Mouse (Mus musculus): ENCODE data around the gene Ass1. TPM values are rescaled to one million over a fixed set of nuclear protein-coding genes. Genes with fewer than 3 reads are reported as not detected.

Ass1 gene
- polyA plus RNA-seq, 1 experiment from 2014 or later: 75.3 TPM

- Histone ChIP-seq H3K27me3 (peaks cover 26% of the 10 kb centered on the region), H3K27ac (peak overlapping the region; percentile 74), H3K4me2 (peak overlapping the region; percentile 65), H3K4me3 (replicated peaks) (peak overlapping the region; percentile 49), H3K9me3 (replicated peaks) (no peaks in the 10 kb centered on the region), H3K4me1 (replicated peaks) (peaks cover 38% of the 10 kb centered on the region), H3K36me3 (no peaks in the 10 kb centered on the region), H3K9ac (peak overlapping the region; percentile 59)
- 19% methylated on average over 16 of the region's 16 CpGs for WGBS (ENCODE audit: insufficient replicate concordance)
- ATAC-seq (ENCODE audit: low read depth): no peak
- DNase-seq: no peak
Measured at GRCm38 (mm10) chr2:31458989-31459936, 10.7 kb upstream of the Ass1 start.

GRCm38 (mm10) chr2:31460025-31460571, 9.9 kb upstream of the Ass1 start:
- H3K9me3 ChIP-seq (replicated peaks): no peaks in the 10 kb centered on the region
- H3K4me3 ChIP-seq (replicated peaks): peak overlapping the region; percentile 49
- peak overlapping the region; percentile 74 for H3K27ac ChIP-seq
- DNase-seq: no peak
- H3K4me1 ChIP-seq (replicated peaks): peaks cover 37% of the 10 kb centered on the region
- 2% methylated on average over 48 of the region's 48 CpGs for whole genome bisulfite sequencing (ENCODE audit: insufficient replicate concordance)
- H3K36me3 ChIP-seq: no peaks in the 10 kb centered on the region
- ATAC-seq (ENCODE audit: low read depth): peak; percentile 51
- H3K4me2 ChIP-seq: peak overlapping the region; percentile 65
- H3K27me3 ChIP-seq: peaks cover 26% of the 10 kb centered on the region
- H3K9ac ChIP-seq: peak overlapping the region; percentile 59

DNA sequence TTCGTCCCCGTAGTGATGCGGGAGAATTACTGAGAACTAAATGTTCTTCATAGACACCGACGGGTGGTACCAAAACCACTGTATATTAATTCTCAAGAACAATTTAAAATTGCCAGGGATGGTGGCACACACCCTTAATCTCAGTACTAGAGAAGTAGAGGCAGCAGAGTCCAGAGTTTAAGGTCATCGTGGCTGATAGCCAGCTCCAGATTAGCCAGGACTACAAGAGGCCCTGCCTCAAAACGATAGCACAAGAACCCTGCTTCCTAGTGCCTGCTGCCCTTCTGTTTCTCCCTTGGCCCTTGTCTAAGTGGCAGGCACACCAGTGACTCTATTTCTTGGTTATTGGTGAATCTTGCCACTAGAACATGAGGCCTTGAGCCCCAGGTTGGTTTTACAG, 9.1 kb upstream of the Ass1 start:
- 63% methylated on average over 7 of the region's 7 CpGs for WGBS (ENCODE audit: insufficient replicate concordance)
- Histone ChIP-seq H3K36me3 (no peaks in the 10 kb centered on the region), H3K4me3 (replicated peaks) (no peak overlapping the region), H3K4me2 (no peak overlapping the region), H3K9ac (no peak overlapping the region), H3K27ac (peak overlapping the region; percentile 74; the same call in 1 of the 2 replicates), H3K4me1 (replicated peaks) (peaks cover 38% of the 10 kb centered on the region), H3K9me3 (replicated peaks) (no peaks in the 10 kb centered on the region), H3K27me3 (peaks cover 26% of the 10 kb centered on the region)
- no peak for ATAC-seq (ENCODE audit: low read depth)
- DNase-seq: no peak

- Histone ChIP-seq H3K27me3 (peaks cover 26% of the 10 kb centered on the region), H3K9ac (no peak overlapping the region), H3K4me2 (peak overlapping the region; percentile 29; the same call in 1 of the 2 replicates), H3K27ac (no peak overlapping the region), H3K4me1 (replicated peaks) (peaks cover 38% of the 10 kb centered on the region), H3K9me3 (replicated peaks) (no peaks in the 10 kb centered on the region), H3K36me3 (no peaks in the 10 kb centered on the region), H3K4me3 (replicated peaks) (no peak overlapping the region)
- ATAC-seq (ENCODE audit: low read depth): no peak
- no peak for DNase-seq
- 25% methylated on average over 8 of the region's 8 CpGs for WGBS (ENCODE audit: insufficient replicate concordance)
Measured at GRCm38 (mm10) chr2:31462051-31462450, 8.0 kb upstream of the Ass1 start.

GRCm38 (mm10) chr2:31463253-31463652, 6.8 kb upstream of the Ass1 start:
- ATAC-seq (ENCODE audit: low read depth): no peak
- no peak overlapping the region for H3K4me3 ChIP-seq (replicated peaks)
- peaks cover 26% of the 10 kb centered on the region for H3K27me3 ChIP-seq
- no peaks in the 10 kb centered on the region for H3K9me3 ChIP-seq (replicated peaks)
- H3K27ac ChIP-seq: peak overlapping the region; percentile 69
- H3K36me3 ChIP-seq: no peaks in the 10 kb centered on the region
- WGBS (ENCODE audit: insufficient replicate concordance): 61% methylated on average over 7 of the region's 7 CpGs
- peaks cover 38% of the 10 kb centered on the region for H3K4me1 ChIP-seq (replicated peaks)
- DNase-seq: no peak
- no peak overlapping the region for H3K4me2 ChIP-seq
- H3K9ac ChIP-seq: no peak overlapping the region

GRCm38 (mm10) chr2:31463696-31464528, 6.1 kb upstream of the Ass1 start:
- Histone ChIP-seq H3K4me1 (replicated peaks) (peaks cover 38% of the 10 kb centered on the region), H3K27me3 (peaks cover 29% of the 10 kb centered on the region), H3K36me3 (no peaks in the 10 kb centered on the region), H3K9me3 (replicated peaks) (no peaks in the 10 kb centered on the region), H3K27ac (peak overlapping the region; percentile 69), H3K4me2 (no peak overlapping the region), H3K4me3 (replicated peaks) (no peak overlapping the region), H3K9ac (no peak overlapping the region)
- no peak for DNase-seq
- no peak; the same call in 1 of the 2 replicates for ATAC-seq (ENCODE audit: low read depth)
- 27% methylated on average over 8 of the region's 8 CpGs for WGBS (ENCODE audit: insufficient replicate concordance)

DNA sequence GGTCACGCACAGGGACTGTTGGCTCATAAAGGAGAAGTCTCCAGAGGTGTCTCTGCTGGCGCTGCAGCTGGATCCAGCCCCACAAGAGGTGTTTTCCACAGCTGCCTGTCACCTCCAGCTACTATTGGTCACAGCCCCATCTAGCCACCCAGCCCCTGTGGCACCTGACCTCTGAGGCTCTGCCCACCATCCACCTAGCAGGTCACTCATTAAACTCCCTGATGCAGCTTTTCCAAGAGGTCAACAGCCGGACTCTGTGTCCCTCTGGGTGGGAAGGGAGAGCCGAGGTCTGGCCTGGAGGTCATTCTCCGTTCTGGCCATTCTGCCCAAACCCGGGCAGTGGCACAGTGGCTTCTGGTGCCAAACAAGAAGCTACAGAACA, 5.5 kb upstream of the Ass1 start:
- peak overlapping the region; percentile 69 for H3K27ac ChIP-seq
- H3K4me3 ChIP-seq (replicated peaks): no peak overlapping the region
- H3K9ac ChIP-seq: no peak overlapping the region
- 51% methylated on average over 6 of the region's 6 CpGs for WGBS (ENCODE audit: insufficient replicate concordance)
- DNase-seq: no peak
- no peaks in the 10 kb centered on the region for H3K36me3 ChIP-seq
- H3K27me3 ChIP-seq: peaks cover 29% of the 10 kb centered on the region
- no peak overlapping the region for H3K4me2 ChIP-seq
- H3K4me1 ChIP-seq (replicated peaks): peaks cover 40% of the 10 kb centered on the region
- peak; percentile 72 for ATAC-seq (ENCODE audit: low read depth)
- H3K9me3 ChIP-seq (replicated peaks): no peaks in the 10 kb centered on the region

DNA sequence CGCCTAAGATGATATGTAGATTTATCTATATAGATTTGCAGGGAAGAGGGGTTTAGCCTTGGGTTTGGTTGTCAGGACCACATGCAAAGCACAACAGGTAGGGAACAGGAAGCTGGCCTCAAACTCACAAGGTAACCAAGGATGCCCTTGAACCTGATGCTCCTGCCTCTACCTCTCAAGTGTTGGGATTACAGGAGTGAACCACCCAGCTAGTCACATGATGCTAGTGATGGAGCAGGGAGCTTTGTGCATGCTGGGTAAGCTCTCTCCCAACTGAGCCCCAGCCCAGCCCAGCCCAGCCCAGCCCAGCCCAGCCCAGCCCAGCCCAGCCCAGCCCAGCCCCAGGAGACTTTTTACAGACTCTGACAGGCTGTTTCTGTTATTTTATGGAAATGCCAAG, 2.5 kb upstream of the Ass1 start:
- 34% methylated on average over 1 of the region's 1 CpGs for WGBS (ENCODE audit: insufficient replicate concordance)
- Histone ChIP-seq H3K9me3 (replicated peaks) (no peaks in the 10 kb centered on the region), H3K9ac (no peak overlapping the region), H3K27ac (no peak overlapping the region), H3K4me3 (replicated peaks) (no peak overlapping the region), H3K27me3 (peaks cover 22% of the 10 kb centered on the region), H3K4me2 (no peak overlapping the region), H3K36me3 (no peaks in the 10 kb centered on the region), H3K4me1 (replicated peaks) (peaks cover 59% of the 10 kb centered on the region)
- no peak for ATAC-seq (ENCODE audit: low read depth)
- no peak for DNase-seq

- DNase-seq (no peak), ATAC-seq (ENCODE audit: low read depth) (no peak)
- H3K4me2 ChIP-seq: no peak overlapping the region
- no peaks in the 10 kb centered on the region for H3K36me3 ChIP-seq
- no peaks in the 10 kb centered on the region for H3K9me3 ChIP-seq (replicated peaks)
- 69% methylated on average over 7 of the region's 7 CpGs for WGBS (ENCODE audit: insufficient replicate concordance)
- no peak overlapping the region for H3K27ac ChIP-seq
- H3K4me1 ChIP-seq (replicated peaks): peaks cover 54% of the 10 kb centered on the region
- H3K9ac ChIP-seq: no peak overlapping the region
- no peak overlapping the region for H3K4me3 ChIP-seq (replicated peaks)
- peaks cover 22% of the 10 kb centered on the region for H3K27me3 ChIP-seq
Measured at GRCm38 (mm10) chr2:31468857-31469256, 1.1 kb upstream of the Ass1 start.

GRCm38 (mm10) chr2:31469480-31469879, 527 bp upstream of the Ass1 start:
- Histone ChIP-seq H3K9ac (no peak overlapping the region), H3K27me3 (peaks cover 22% of the 10 kb centered on the region), H3K4me1 (replicated peaks) (peaks cover 47% of the 10 kb centered on the region)

More at GRCm38 (mm10) chr2:31469480-31469879, 527 bp upstream of the Ass1 start:
- ATAC-seq (ENCODE audit: low read depth) (no peak), DNase-seq (no peak)
- 23% methylated on average over 7 of the region's 7 CpGs for WGBS (ENCODE audit: insufficient replicate concordance)
- Histone ChIP-seq H3K36me3 (no peaks in the 10 kb centered on the region), H3K4me2 (peak overlapping the region; percentile 79), H3K27ac (no peak overlapping the region), H3K4me3 (replicated peaks) (peak overlapping the region; percentile 62), H3K9me3 (replicated peaks) (no peaks in the 10 kb centered on the region)

All from liver, embryonic 13.5 days (tissue).